Mouse (Mus musculus): ENCODE measurements around the gene Ccdc191.

- TF ChIP-seq CEBPB (IDR thresholded peaks at IDR 0.05; ENCODE audit: insufficient read depth, poor library complexity, severe bottlenecking) (no peak), TCF12 (IDR thresholded peaks at IDR 0.05; ENCODE audit: insufficient read depth, poor library complexity, severe bottlenecking) (no peak), POLR2A (IDR thresholded peaks at IDR 0.05; ENCODE audit: insufficient read length, low read depth) (no peak), MYOD1 (IDR thresholded peaks at IDR 0.05; ENCODE audit: control insufficient read depth in 1 of 3, insufficient read length in 2 of 3, low read depth in 2 of 3) (no peak), E2F4 (IDR thresholded peaks at IDR 0.05; ENCODE audit: insufficient read depth) (no peak), MYOG (IDR thresholded peaks at IDR 0.05; ENCODE audit: control insufficient read depth in 1 of 3, insufficient read depth in 1 of 3, insufficient read length in 2 of 3, low read depth in 2 of 3) (no peak), MAX (IDR thresholded peaks at IDR 0.05; ENCODE audit: low read depth) (no peak)
Measured at GRCm38 (mm10) chr16:43849839-43850238, 39.8 kb upstream of the Ccdc191 start.
